Mouse (Mus musculus) forebrain, postnatal 0 days (tissue): Measurements from ENCODE around the gene Mrpl39. TPM values are rescaled to one million over a fixed set of nuclear protein-coding genes. Genes with fewer than 3 reads are reported as not detected.
A peak's percentile ranks its signal among the peaks of the same experiment; 100 is the strongest.

ENCODE experiments used
- ATAC-seq: fragments of 200-750 bp; cut with Nextera tagmentation; 2 replicates; pipeline ENCODE4 v1.8.0; 2017; ENCODE audit warnings: mild to moderate bottlenecking, moderate library complexity
- DNase-seq: peaks from one replicate; pipeline ENCODE4 v3.0.0-alpha.2; 2015
- H3K27ac ChIP-seq: fragments of 300-500 bp; sonication (generic); 2 replicates; pipeline ENCODE4 v1.5.1; 2014; ENCODE audit warnings: low read depth, mild to moderate bottlenecking, antibody characterized with exemption, low read length, moderate library complexity, mixed read lengths
- H3K27me3 ChIP-seq: fragments of 300-500 bp; sonication (generic); 2 replicates; pipeline ENCODE4 v1.6.1; 2014; ENCODE audit warnings: mild to moderate bottlenecking, low read length, mixed read lengths; ENCODE audit not compliant: insufficient read depth
- H3K36me3 ChIP-seq: fragments of 300-500 bp; sonication (generic); 2 replicates; pipeline ENCODE4 v1.6.1; 2014; ENCODE audit warnings: mild to moderate bottlenecking, moderate library complexity; ENCODE audit not compliant: insufficient read depth
- H3K4me1 ChIP-seq: fragments of 300-500 bp; sonication (generic); 2 replicates; pipeline ENCODE4 v1.6.1; 2014; ENCODE audit warnings: antibody characterized with exemption; ENCODE audit not compliant: insufficient read depth
- H3K4me2 ChIP-seq: fragments of 300-500 bp; sonication (generic); 2 replicates; pipeline ENCODE4 v1.6.1; 2014; ENCODE audit warnings: low read depth, mild to moderate bottlenecking, moderate library complexity
- H3K4me3 ChIP-seq: fragments of 300-500 bp; sonication (generic); 2 replicates; pipeline ENCODE4 v1.5.1; 2014; ENCODE audit warnings: low read depth, low read length, mixed read lengths
- H3K9ac ChIP-seq: fragments of 300-500 bp; sonication (generic); 2 replicates; pipeline ENCODE4 v1.6.1; 2014; ENCODE audit warnings: mild to moderate bottlenecking
- H3K9me3 ChIP-seq: fragments of 300-500 bp; sonication (generic); 2 replicates; pipeline ENCODE4 v1.6.1; 2016; ENCODE audit warnings: low read length
- CTCF ChIP-seq: sonication (generic); IDR thresholded peaks from 2 replicates; pipeline ENCODE4 v1.5.1; 2016; ENCODE audit warnings: antibody characterized with exemption, control low read depth, low read depth
- WGBS: fragments of 180-500 bp; shearing (Covaris S2); extraction: QIAGEN DNeasy Blood & Tissue Kit; methylation state at CpG from one replicate; pipeline ENCODE4 v1.1.7; 2014; 5-methylcytosine and 5-hydroxymethylcytosine counted together
- microRNA counts: library from miRNA; unstranded; fragments of <30 nt; microRNA quantifications from one replicate; lab custom pipeline; 2015
- microRNA-seq, 2 experiments: library from miRNA; unstranded; fragments of <30 nt; microRNA quantifications; one replicate each; pipeline ENCODE4; 2016
- polyA plus RNA-seq: library from polyadenylated mRNA; unstranded; fragments of >200 nt; fragmentation: Nextera tagmentation; extraction: Ambion mirVana; gene quantifications from 2 replicates; pipeline ENCODE4 v1.2.1, GENCODE M21; 2015
- total RNA-seq: library from RNA; depleted of rRNA; stranded (reverse); fragments of >200 nt; gene quantifications from 2 replicates; pipeline ENCODE4 v1.2.3, GENCODE M21; 2014; rRNA removed

Mrpl39 gene
- total and polyA plus RNA-seq, 2 experiments from 2014 or later = 34.5 to 37.8 TPM

GRCm38 (mm10) chr16:84696178-84696577 is 39.4 kb downstream of the Mrpl39 start:
- no peaks in the 10 kb centered on the region for H3K4me1 ChIP-seq
- H3K4me2 ChIP-seq = no peak overlapping the region
- no peaks in the 10 kb centered on the region for H3K36me3 ChIP-seq
- no peaks in the 10 kb centered on the region for H3K9me3 ChIP-seq
- 86% methylated on average over 11 of the region's 11 CpGs for WGBS
- H3K27me3 ChIP-seq = no peaks in the 10 kb centered on the region
- DNase-seq (no peak), ATAC-seq (no peak)
- TF ChIP-seq CTCF = no peak
- no peak overlapping the region for H3K9ac ChIP-seq
- H3K4me3 ChIP-seq = no peak overlapping the region
- no peak overlapping the region for H3K27ac ChIP-seq

DNA sequence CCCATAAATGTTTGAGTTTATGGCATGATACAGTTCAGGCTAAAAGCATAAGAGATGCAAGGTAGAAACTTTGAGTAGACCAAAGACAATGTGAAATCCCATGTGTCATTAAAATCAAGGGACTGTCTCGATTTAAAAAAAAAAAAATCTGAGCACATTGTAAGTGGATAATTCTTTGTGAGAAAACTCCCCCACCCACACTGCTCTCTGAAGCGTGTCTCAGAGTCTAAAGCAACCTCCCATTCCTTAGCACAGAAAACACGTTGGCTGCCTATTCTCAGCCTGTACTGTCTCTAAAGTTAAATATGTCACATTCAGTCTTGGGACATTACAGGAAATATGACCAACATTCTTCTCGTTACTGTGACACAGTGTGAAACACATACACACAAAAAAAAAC is 53.6 kb downstream of the Mrpl39 start:
- Histone ChIP-seq H3K9ac (no peak overlapping the region), H3K4me1 (no peaks in the 10 kb centered on the region), H3K4me2 (no peak overlapping the region), H3K36me3 (no peaks in the 10 kb centered on the region), H3K27ac (no peak overlapping the region), H3K27me3 (no peaks in the 10 kb centered on the region), H3K4me3 (no peak overlapping the region), H3K9me3 (no peaks in the 10 kb centered on the region)
- no peak for DNase-seq
- WGBS = 72% methylated on average over 4 of the region's 4 CpGs
- no peak for ATAC-seq
- no peak for TF ChIP-seq CTCF

GRCm38 (mm10) chr16:84680760-84681159 is 54.8 kb downstream of the Mrpl39 start:
- DNase-seq (no peak), ATAC-seq (no peak)
- Histone ChIP-seq H3K4me3 (no peak overlapping the region), H3K27me3 (no peaks in the 10 kb centered on the region), H3K4me2 (no peak overlapping the region), H3K27ac (no peak overlapping the region), H3K9ac (no peak overlapping the region), H3K36me3 (no peaks in the 10 kb centered on the region), H3K9me3 (no peaks in the 10 kb centered on the region), H3K4me1 (no peaks in the 10 kb centered on the region)
- WGBS = 81% methylated on average over 5 of the region's 5 CpGs
- no peak for TF ChIP-seq CTCF

GRCm38 (mm10) chr16:84677292-84677691 is 58.2 kb downstream of the Mrpl39 start:
- Histone ChIP-seq H3K36me3 (no peaks in the 10 kb centered on the region), H3K27me3 (no peaks in the 10 kb centered on the region), H3K4me3 (no peak overlapping the region), H3K27ac (no peak overlapping the region), H3K4me2 (no peak overlapping the region), H3K9ac (no peak overlapping the region), H3K9me3 (no peaks in the 10 kb centered on the region), H3K4me1 (no peaks in the 10 kb centered on the region)
- 74% methylated on average over 3 of the region's 3 CpGs for WGBS
- TF ChIP-seq CTCF = no peak
- ATAC-seq (no peak), DNase-seq (no peak)

MicroRNAs encoded within 50 kb of the gene (microRNA counts, 519-probe panel; counts per million panel counts)
- 5,241 counts per million, percentile 70 among the panel's probes with 10 or more counts for microRNA mmu-miR-155 (lab: Ali Mortazavi, UCI)

Small RNA genes lying within 50 kb of the gene (microRNA-seq; reads per million reads assigned to microRNA genes)
- gene Mir155 = 54.1 to 57.6 reads per million in 2 experiments

Other genes with a start within 250 kb of the Mrpl39 start
- 0.08 TPM in 1 of 2 replicates, not detected in the other for gene A730009L09Rik, start 220.6 kb downstream of the Mrpl39 start, total RNA-seq
- gene A730009L09Rik, start 220.6 kb downstream of the Mrpl39 start, polyA plus RNA-seq = 0.06 TPM in 1 of 2 replicates, not detected in the other
- gene Jam2, start 38.4 kb upstream of the Mrpl39 start, total RNA-seq = 17.4 and 22.4 TPM in 2 replicates
- gene Jam2, start 38.4 kb upstream of the Mrpl39 start, polyA plus RNA-seq = 18.6 and 23.2 TPM in 2 replicates
- gene Gabpa, start 99.2 kb upstream of the Mrpl39 start, total RNA-seq = 20.7 and 26.8 TPM in 2 replicates
- gene Gabpa, start 99.2 kb upstream of the Mrpl39 start, polyA plus RNA-seq = 7.9 and 10.5 TPM in 2 replicates
- gene Atp5j, start 99.9 kb upstream of the Mrpl39 start, total RNA-seq = 160 and 174 TPM in 2 replicates
- 830 and 1,009 TPM in 2 replicates for gene Atp5j, start 99.9 kb upstream of the Mrpl39 start, polyA plus RNA-seq